Mouse (Mus musculus) E14TG2a.4 (cell line): ENCODE results near the gene Nsd1.

Source experiments
- CTCF ChIP-seq: conservative IDR thresholded peaks from 2 replicates; pipeline ENCODE4 v1.5.1; 2014; ENCODE audit warnings: low read length
- POU5F1 ChIP-seq: IDR thresholded peaks from 2 replicates; pipeline ENCODE4 v1.6.1; 2014; ENCODE audit warnings: low read length, borderline replicate concordance

DNA sequence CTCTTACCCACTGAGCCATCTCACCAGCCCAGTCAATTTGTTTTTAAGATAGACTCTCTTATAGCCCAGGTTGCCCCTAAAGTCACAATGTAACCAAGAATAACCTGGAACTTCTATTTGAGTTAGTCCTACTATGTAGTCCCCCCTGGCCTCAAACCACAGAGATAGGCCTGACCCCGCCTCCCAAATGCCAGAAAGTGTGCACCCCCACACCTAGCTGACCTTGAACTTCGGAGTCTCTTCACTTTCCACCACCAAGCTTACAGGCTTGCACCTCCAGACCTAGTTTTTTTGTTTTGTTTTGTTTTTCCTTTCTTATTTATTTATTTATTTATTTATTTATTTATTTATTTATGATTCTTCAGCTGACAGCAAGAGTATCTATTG lies 27.8 kb upstream of the Nsd1 start:
- no peak for TF ChIP-seq CTCF
- no peak for TF ChIP-seq POU5F1
